Mouse (Mus musculus): Measurements from ENCODE around the gene Mia2.

DNA sequence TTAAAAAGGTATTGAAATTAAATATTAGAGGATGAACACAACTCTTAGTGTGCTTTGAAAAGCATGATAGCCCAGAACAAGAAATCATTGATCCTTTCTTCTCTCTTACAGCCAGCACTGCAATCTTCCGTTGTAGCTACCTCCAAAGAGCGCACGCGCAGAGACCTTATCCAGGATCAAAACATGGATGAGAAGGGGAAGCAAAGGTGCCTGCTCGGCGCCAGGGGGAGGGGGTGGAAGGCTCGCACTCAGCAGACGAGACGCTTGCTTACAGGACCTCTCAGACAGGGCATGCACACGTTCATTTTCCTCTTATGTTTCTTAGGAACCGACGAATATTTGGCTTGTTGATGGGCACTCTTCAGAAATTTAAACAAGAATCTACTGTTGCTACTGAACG is 26.8 kb upstream of the Mia2 start:
- TF ChIP-seq CTCF (IDR thresholded peaks at IDR 0.05; ENCODE audit: extremely low read depth, insufficient read depth, low read length) = no peak
- no peak for TF ChIP-seq POLR2A (IDR thresholded peaks at IDR 0.05; ENCODE audit: extremely low read depth, insufficient read depth, low read length)
